Mouse (Mus musculus) cerebellum, adult 2 months (tissue): ENCODE measurements at regions not wholly inside any gene's neighbourhood (a gene's known extent, or its start where the extent isn't known, plus 50 kb on each side); places are given as distances from the start of the nearest gene placed in this dataset.

ENCODE experiments used
- CTCF ChIP-seq: fragments of 200-500 bp; IDR thresholded peaks from 2 replicates; pipeline ENCODE4 v1.5.1; 2011; ENCODE audit warnings: low read depth, mild to moderate bottlenecking, control low read depth, low read length, moderate library complexity, borderline replicate concordance; ENCODE audit not compliant: insufficient read depth
- POLR2A ChIP-seq: fragments of 200-500 bp; IDR thresholded peaks from 2 replicates; pipeline ENCODE4 v1.6.1; 2011; ENCODE audit warnings: low read length, control low read depth, borderline replicate concordance; ENCODE audit not compliant: insufficient read depth

GRCm38 (mm10) chr15:74296277-74296676, 339.9 kb downstream of the Mroh4 start:
- no peak for TF ChIP-seq CTCF
- no peak for TF ChIP-seq POLR2A
